Mouse (Mus musculus) brain, embryonic 14.5 days (tissue): ENCODE data around the gene Plch1. TPM values are rescaled to one million over a fixed set of nuclear protein-coding genes. Genes with fewer than 3 reads are reported as not detected.

ENCODE experiments used
- DNase-seq: peaks from one replicate; pipeline ENCODE4 v3.0.0-alpha.2; 2011; ENCODE audit warnings: low read depth
- CTCF ChIP-seq: fragments of 200-500 bp; IDR thresholded peaks from 2 replicates; pipeline ENCODE4 v1.5.1; 2012; ENCODE audit warnings: inconsistent platforms, mild to moderate bottlenecking, moderate library complexity, borderline replicate concordance; ENCODE audit not compliant: insufficient read depth, insufficient read length; ENCODE audit errors: extremely low read depth
- POLR2A ChIP-seq: fragments of 200-500 bp; IDR thresholded peaks from 2 replicates; pipeline ENCODE4 v1.6.1; 2012; ENCODE audit warnings: mild to moderate bottlenecking, inconsistent platforms, borderline replicate concordance; ENCODE audit not compliant: poor library complexity, insufficient read depth, insufficient read length, severe bottlenecking; ENCODE audit errors: extremely low read depth
- polyA plus RNA-seq: library from polyadenylated mRNA; depleted of rRNA; stranded (reverse); fragments of >200 nt; gene quantifications from 2 replicates; pipeline ENCODE4 v1.2.3, GENCODE M21; 2012

The Plch1 gene
- polyA plus RNA-seq, 1 experiment = 20.9 TPM

GRCm38 (mm10) chr3:63849765-63850346 is 49.4 kb downstream of the Plch1 start:
- TF ChIP-seq CTCF (no peak), POLR2A (no peak)
- peak; percentile 48 for DNase-seq

GRCm38 (mm10) chr3:63844141-63844540 is 55.1 kb downstream of the Plch1 start:
- TF ChIP-seq POLR2A (no peak), CTCF (no peak)
- no peak for DNase-seq

- TF ChIP-seq CTCF (no peak), POLR2A (no peak)
- DNase-seq = no peak
Measured at GRCm38 (mm10) chr3:63842436-63842835, 56.8 kb downstream of the Plch1 start.

GRCm38 (mm10) chr3:63837750-63838149 is 61.5 kb downstream of the Plch1 start:
- no peak for TF ChIP-seq CTCF
- DNase-seq = no peak

- TF ChIP-seq POLR2A (no peak), CTCF (no peak)
- peak; percentile 46 for DNase-seq
Measured at GRCm38 (mm10) chr3:63836937-63837632, 62.2 kb downstream of the Plch1 start.

GRCm38 (mm10) chr3:63835816-63836215 is 63.5 kb downstream of the Plch1 start:
- TF ChIP-seq POLR2A = no peak
- TF ChIP-seq CTCF = no peak
- no peak for DNase-seq

- TF ChIP-seq POLR2A (no peak), CTCF (no peak)
- peak; percentile 86 for DNase-seq
Measured at GRCm38 (mm10) chr3:63823874-63824400, 75.3 kb downstream of the Plch1 start.

GRCm38 (mm10) chr3:63822631-63823030 is 76.6 kb downstream of the Plch1 start:
- TF ChIP-seq POLR2A (no peak), CTCF (no peak)
- DNase-seq = no peak

GRCm38 (mm10) chr3:63815131-63815530 is 84.1 kb downstream of the Plch1 start:
- TF ChIP-seq CTCF (no peak), POLR2A (no peak)
- DNase-seq = no peak

- no peak for DNase-seq
- TF ChIP-seq CTCF (no peak), POLR2A (no peak)
Measured at GRCm38 (mm10) chr3:63814203-63814602, 85.1 kb downstream of the Plch1 start.

- TF ChIP-seq POLR2A (no peak), CTCF (no peak)
- no peak for DNase-seq
Measured at GRCm38 (mm10) chr3:63806906-63807305, 92.4 kb downstream of the Plch1 start.

GRCm38 (mm10) chr3:63805496-63805895 is 93.8 kb downstream of the Plch1 start:
- no peak for DNase-seq
- no peak for TF ChIP-seq POLR2A
- TF ChIP-seq CTCF = no peak
